Mouse (Mus musculus) mouse embryonic stem cell (cell line): ENCODE data around the gene Krt25.

Experiments used
- in situ Hi-C, 2 experiments: fragments of 300-500 bp; cut with MboI; formaldehyde crosslinking; loops; 1 replicate in 1 of 2; 3 replicates in 1 of 2; pipeline ENCODE4 v1.14.3; 2019 to 2020; ENCODE audit warnings: low sequenced_read_pairs in 2 of 2, low pct_unique_long_range_greater_than_20kb in 1 of 2, mixed read lengths in 1 of 2; ENCODE audit not compliant: unreplicated experiment in 1 of 2

Krt25 gene

DNA sequence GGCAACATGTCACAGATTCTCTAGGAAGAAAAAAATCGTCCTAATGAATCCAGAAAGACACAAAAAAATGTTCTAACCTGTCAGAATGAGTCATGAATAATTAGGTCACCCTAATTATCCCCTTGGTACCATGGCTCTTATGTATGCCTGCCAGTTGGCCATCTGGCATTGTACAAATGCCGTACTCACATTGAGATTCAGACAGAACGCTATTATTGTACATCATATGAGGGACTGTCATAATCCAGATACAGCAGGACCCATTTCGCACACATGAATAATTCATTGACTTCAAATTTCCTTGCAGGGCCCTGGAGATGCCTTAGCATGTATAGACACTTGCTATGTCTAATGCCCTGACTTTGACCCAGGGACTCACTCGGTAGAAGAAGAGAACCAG lies 38.7 kb downstream of the Krt25 start:
- in situ Hi-C loops, result no loop called here

DNA sequence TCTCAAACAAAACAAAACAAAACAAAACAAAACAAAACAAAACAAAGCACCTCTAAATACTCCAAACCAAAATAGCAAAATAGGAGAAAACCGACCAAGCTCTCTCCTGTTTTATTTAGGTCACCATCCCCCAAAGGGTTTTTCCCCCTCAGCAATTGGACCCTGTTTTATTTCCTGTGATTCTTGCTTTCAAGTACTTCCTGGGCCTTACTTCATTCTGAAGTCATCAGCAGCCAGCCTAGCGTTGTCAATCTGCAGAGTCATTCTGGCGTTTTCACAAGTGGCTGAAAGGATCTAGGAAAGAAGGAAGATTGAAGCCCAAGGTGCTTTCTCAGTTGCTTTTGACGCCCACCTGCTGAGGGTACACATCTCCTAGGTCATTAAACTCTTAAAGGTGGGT lies 39.4 kb downstream of the Krt25 start:
- in situ Hi-C loops, result no loop called here

DNA sequence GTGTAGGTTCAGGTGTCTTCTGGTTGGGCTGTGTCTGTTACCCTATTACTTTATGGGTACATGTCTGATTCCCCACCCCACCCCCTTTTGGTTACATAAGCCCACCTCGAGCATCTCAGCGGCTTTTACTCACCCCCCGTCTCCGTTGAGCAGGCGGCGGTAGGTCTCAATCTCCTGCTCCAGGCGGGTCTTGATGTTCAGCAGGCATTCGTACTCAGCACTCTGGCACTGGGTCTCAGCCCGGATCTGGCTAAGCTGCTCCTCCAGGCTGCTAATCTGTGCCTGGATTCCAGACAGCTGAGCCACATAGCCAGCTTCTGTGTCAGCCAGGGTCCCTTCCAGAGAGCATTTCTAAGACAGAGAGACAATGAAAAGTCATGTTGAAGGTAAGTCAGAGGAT lies 41.6 kb downstream of the Krt25 start:
- in situ Hi-C loops, result no loop called here

DNA sequence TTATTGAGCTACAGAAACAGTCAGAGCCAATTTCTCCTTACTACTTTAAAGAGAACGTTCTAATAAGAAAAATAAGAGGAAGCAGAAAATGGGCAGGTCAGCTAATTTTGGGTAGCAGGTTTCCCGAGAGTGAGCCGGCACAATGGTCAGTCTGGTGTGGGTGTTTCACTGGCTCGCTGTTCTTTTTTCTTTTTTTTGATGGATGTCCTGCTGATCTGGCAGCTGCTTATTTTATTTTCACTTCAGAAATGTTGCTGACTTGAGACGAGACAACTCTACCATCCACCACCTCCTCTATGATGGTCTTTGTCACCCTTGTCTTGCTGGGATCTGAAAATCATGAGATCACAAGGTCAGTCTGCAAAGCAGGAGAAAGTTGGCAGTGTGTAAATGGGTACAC lies 42.8 kb downstream of the Krt25 start:
- in situ Hi-C loops, result no loop called here

DNA sequence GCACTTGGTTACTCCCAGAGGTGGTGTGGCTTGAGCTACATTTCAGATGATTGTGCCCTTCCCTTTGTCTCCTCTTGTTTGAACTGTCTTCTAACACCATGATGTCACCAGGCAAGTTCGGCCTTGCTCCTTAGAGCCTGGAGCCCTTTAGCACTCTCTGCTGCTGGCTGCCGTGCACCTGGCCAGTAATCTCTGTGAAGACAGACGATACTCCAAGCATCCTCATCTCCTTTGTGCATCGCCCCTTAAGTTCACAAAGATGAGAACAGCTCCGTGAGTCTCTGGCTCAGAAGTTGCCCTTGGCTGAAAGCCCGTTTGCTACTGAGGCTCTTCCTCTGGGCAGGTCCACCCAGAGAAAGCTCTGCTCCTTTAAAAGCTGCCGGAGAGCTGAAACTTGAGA lies 46.0 kb downstream of the Krt25 start:
- in situ Hi-C loops, result no loop called here

DNA sequence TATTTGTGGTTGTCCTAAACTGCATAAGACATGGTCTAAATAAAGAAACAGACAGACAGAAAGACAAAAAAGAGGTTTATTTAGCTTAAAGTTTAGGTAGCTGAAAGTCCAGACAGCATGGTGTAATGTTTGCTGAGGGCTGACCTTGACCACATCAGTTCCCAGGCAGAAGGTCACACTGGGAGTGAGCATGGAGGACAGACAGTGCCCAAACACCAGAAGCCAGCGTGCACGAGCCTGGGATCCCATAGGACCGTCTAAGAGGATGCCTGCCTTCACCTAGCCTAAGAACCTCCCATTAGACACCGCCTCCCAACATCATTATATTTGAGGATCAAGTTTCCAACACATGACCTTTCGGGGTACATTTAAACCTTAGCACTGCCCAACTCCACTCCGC lies 47.1 kb downstream of the Krt25 start:
- in situ Hi-C loops, result no loop called here

DNA sequence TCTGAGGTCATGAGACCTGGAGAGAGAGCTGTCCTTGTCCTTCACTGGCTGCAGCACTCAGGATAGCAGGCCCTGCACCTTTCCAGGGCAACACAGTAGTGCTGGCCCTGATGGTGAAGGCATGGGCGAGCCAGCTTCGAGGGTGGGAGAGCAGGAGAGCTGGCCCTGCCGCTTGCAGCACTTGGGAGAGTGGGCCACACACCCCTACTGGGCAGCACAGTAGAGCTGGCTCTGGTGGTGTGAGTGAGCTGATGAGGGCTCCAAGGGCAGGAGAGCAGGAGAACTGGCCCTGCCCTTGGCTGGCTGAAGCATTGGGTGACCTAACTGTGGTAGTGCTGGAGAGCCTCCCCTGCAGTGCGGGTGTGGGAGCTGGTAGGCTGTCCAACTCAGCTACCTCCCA lies 50.0 kb downstream of the Krt25 start:
- in situ Hi-C loops, result no loop called here

DNA sequence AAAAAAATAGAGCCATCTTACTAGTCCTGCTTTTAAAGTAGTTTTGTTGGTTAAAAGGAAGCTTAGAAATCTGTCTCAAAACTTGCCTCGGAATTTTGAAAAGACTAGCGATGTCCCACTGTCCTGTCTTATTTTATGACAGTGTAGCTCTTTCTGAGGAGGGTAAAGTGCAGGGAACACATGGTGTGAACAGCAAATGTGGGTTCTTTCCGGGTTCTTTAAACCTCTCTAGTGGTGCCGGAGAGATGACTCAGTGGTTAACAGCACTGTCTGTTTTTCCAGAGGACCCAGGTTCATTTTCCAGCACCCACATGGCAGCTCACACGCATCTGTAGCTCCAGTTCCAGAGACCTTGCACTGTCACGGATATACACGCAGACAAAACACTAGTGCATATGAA lies 53.6 kb downstream of the Krt25 start:
- in situ Hi-C loops, result no loop called here

DNA sequence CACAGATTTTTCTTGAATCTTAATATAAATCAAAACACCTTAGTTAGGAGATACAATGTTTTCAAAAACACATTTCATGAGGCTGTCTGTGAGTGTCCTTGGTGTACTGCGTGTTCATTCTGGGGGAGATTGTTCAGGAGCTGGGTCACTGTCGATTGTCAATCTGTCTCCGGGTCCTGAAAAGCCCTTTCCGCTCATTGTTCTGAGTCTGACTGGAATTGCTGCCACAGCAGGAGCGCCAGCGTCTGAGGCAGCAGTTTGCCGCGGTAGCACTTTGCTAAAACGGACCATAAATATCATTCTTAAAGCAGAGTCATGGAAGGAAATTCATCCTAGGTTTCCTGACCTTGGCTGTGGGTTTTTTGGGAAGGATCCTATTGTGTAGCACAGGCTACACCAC lies 57.0 kb downstream of the Krt25 start:
- in situ Hi-C loops, result no loop called here
